Mouse (Mus musculus) heart, postnatal 10 days (tissue): ENCODE measurements around the gene Wdr59. TPM values are rescaled to one million over a fixed set of nuclear protein-coding genes. Genes with fewer than 3 reads are reported as not detected.
"Not testable (repeated sequence)": the region's sequence is repeated elsewhere in the genome, so short reads cannot be mapped to it uniquely, and the experiment has no call there.

Experiments used
- DNase-seq, 2 experiments: peaks; one replicate each; pipeline ENCODE4 v3.0.0; 2021
- intact Hi-C: fragments of 180-260 bp; cut with DNase I; formaldehyde crosslinking; loops from one replicate; pipeline ENCODE4 v1.15.1; 2025
- total RNA-seq, 2 experiments: library from RNA; stranded (reverse); gene quantifications; 2 replicates each; pipeline ENCODE4 v1.2.3; 2021

Wdr59 gene
- total RNA-seq, 2 experiments from 2014 or later, result 10.0 to 10.2 TPM

DNA sequence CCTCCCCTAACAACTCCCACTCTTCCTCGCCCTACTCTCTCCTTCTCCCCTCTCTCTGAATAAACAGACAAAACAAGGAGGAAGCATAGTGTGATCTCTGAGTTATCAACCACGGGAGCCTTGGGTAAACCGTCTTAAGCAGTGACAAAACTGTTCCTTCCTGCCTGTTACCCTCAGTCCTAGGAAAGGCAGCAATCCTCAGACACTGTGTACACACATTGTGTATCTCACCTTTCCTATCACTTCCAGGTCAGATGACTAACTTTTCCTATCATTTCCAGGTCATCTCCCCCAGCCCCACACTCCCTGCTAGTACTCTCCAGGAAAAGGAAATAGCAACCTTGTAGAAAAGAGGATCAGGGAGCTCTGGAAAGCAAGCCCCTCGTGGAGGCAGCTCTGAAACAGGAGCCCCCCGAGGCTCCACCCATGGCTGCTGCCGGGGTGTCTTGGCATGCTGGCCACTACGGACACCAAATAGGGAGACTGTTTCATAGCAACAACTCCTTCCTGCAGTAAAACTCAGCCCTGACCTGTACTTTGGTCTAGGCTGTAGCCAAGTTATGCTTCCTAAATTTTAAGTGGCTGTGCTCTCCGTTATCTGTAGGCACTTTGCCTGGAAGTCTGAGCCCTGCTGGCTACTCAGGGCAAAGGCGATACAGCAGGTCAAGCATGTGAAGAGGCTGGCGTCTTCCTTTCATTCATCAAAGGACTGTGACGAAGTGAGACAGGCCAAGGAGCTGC, 20.0 kb downstream of the Wdr59 start:
- intact Hi-C loops, result no loop called here
- DNase-seq, result peak; percentile 45 to 51

- DNase-seq, intact Hi-C loops: not testable (repeated sequence)
Measured at GRCm38 (mm10) chr8:111498249-111498648, 23.6 kb downstream of the Wdr59 start.

DNA sequence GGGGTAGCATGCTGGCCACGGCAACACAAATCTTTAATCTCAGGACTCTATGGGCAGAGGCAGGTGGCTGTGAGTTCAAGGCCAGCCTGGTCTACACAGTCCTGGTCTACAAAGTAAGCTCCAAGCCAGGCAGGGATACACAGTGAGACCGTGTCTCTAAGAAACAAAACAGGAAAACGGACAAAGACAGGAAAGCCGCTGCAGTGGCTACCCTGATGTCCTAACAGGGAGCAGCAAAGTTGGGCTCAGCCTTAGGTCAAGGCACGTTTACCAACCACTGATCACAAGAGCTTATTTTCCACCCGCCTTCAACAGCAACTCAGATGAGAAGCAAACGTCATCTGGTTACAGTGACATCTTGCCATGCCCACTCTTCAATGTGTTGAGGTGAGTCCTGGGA, 25.6 kb downstream of the Wdr59 start:
- intact Hi-C loops, result no loop called here
- peak in 1 of 2 experiments; percentile 21 for DNase-seq

- intact Hi-C loops, result no loop called here
- no peak for DNase-seq
Measured at GRCm38 (mm10) chr8:111493176-111493575, 28.7 kb downstream of the Wdr59 start.

- peak in 1 of 2 experiments; percentile 43 for DNase-seq
- intact Hi-C loops, result no loop called here
Measured at GRCm38 (mm10) chr8:111492508-111492907, 29.4 kb downstream of the Wdr59 start.

- no peak for DNase-seq
Measured at GRCm38 (mm10) chr8:111491191-111491590, 30.7 kb downstream of the Wdr59 start.

DNA sequence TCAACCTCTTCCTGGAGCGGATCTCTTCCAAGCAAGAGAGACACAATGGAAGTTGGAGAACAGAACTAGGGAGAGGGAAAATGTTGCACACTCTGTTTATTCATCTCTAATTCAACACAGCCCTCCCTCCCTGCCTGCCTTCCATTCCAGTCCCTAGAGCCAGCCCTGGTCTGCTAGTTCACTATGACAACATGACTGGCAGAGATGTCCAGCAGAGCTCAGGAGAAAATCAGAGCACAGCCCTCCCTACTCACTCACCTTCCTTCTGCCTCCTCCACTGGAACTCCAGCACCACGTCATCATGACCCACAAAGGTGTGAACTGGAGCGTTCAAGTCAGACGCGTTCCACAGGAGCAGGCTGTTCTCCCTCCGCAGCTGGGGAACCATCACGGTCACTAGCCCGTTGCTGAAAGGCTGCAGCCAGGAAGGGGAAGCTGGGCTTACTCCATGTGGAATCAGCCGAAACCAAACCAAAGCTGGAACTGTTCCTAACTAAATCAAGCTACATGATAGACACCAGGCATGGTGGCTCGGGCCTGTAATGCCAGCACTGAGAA, 31.8 kb downstream of the Wdr59 start:
- intact Hi-C loops, result no loop called here
- no peak for DNase-seq

More at GRCm38 (mm10) chr8:111491191-111491590, 30.7 kb downstream of the Wdr59 start:
- intact Hi-C loops, result no loop called here

DNA sequence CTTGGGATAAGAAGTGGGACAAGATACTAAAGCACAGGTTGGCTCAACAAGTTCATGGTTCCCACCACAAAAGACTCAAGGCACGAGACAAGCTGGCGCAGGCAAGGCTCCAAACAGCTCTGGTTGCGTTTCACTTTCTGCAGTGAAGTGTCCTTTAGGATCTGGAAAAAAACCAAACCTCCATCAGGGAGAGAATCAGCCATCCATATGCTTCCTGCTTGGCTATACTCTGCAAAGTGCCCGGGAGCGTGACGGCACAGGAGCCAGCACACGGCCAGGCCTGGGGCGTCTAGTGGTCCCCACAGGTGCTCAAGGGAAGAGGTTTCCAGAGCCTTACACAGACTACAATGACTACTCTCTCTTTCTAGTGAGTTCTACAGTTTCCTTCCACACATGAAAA, 41.2 kb downstream of the Wdr59 start:
- no peak for DNase-seq
- intact Hi-C loops, result no loop called here

GRCm38 (mm10) chr8:111477761-111478465, 44.0 kb downstream of the Wdr59 start:
- no peak for DNase-seq
- intact Hi-C loops, result no loop called here

- no peak for DNase-seq
- intact Hi-C loops, result no loop called here
Measured at GRCm38 (mm10) chr8:111471526-111472081, 50.3 kb downstream of the Wdr59 start.

DNA sequence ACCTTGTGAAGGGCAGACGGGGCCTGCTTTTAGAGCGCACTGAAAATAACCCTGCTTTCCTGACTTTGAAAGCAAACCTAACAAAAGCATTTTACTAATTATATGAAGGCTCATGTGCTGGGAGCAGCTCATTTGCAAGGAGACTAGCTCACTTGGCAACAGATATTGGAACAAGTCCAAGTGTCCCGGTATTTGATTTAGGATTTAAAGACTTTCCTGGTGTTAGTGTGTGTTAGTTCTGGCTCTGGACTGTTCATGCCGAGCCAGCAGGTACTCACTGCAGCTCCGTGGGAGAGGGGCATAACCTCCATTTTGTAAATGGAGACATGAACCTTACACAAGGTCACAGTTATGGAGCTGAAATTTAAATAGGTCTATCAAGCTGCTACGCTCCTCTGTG, 52.9 kb downstream of the Wdr59 start:
- intact Hi-C loops, result loop anchor here (5.0 kb wide), 1 partner anchor 193 kb away; no protein-coding TSS in a partner anchor
- DNase-seq, result peak; percentile 38 to 49

DNA sequence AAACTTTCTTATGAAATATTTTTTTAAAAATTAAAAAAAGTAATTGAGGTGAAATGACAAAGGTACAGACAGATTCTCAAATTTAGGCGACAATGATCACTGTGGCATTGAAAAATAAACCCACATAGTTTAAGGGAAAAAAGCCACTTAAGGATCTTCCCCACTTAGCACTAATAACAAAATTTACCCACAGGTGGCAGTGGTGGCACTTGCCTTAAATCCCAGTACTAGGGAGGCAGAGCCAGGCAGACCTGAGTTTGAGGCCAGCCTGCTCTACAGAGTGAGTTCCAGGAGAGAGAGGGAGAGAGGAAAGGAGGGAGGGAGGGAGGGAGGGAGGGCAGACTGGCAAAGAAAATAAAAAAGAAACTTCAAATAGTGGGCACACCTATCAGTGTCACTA, 56.6 kb downstream of the Wdr59 start:
- intact Hi-C loops, result loop anchor here (5.0 kb wide), 1 partner anchor 197 kb away; no protein-coding TSS in a partner anchor
- DNase-seq, result no peak

GRCm38 (mm10) chr8:111464526-111464925, 57.4 kb downstream of the Wdr59 start:
- peak; percentile 29 to 41 for DNase-seq
- intact Hi-C loops, result no loop called here

GRCm38 (mm10) chr8:111449671-111450070, 72.2 kb downstream of the Wdr59 start:
- peak; percentile 33 to 52 for DNase-seq
- intact Hi-C loops, result no loop called here

DNA sequence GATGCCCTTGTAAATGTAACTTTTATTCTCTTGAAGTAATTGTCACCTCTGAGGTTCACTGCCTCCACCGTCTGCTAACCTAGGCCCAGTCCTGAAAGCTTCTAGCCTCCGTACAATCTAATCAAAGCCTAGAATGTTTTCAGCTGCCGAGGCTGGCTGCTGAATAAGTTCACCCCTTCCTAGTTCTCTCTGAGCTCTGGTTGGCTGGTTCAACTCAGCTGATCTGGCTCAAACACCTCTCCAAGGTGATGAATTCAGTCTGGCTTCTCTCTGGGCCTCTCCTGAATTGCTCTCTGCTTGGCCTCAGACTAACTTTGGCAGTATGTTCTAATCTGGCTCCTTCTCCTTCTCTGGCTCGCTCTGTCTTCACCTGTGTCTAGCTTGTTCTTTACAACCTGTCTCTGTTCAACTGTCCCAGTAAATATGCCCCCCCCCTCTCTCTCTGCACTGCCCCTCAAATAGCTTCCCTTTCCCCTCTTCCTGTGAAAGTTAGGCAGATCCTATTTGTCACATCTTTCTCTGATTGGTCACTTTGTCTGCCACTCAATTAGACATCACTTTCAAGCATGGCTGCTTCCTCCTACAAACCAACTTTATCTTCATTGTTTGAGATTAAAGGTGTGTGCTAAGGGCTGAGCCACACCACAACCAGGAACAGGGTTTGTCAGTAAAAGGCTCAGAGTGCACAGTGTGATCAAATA, 75.8 kb downstream of the Wdr59 start:
- peak; percentile 58 to 63 for DNase-seq
- intact Hi-C loops, result no loop called here

GRCm38 (mm10) chr8:111445558-111445957, 76.3 kb downstream of the Wdr59 start:
- DNase-seq, result peak; percentile 45
- intact Hi-C loops, result no loop called here

DNA sequence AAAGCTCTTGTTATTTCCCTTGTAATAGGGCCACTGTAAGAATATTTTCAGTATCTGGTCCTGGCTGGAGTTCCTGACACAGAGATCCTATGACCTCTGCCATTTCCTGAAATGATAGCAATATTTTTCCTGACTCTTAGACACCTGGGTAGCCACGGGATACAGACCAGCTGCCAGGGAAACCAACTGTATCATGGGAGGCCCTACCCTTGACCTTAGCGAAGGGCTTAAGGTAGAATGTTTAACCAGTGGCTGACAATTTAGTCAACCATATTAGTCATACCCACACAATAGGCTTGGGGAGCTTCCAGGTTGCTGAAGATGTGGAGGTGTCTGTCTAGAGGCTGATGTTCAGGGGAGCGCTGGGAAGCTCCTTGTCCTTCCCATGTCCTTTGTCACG, 77.6 kb downstream of the Wdr59 start:
- no peak for DNase-seq
- intact Hi-C loops, result no loop called here

DNA sequence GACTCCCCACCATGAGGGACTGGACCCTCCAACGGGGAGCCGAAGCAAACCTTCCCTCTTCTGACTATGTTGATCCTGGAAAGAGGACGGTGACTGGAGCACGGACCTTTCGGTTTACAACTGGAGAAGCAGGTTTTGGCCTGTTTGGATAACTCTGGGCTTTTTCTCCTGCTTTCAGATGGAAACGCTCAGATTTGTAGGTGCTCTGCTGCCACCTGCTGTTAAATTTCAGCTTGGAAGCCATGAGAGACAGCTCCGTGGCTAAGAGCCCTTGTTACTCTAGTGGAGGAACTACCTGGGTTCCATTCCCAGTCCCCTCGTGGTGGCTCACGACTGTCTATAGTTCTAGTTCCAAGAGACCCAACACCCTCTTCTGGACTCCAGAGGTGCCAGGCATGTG, 82.7 kb downstream of the Wdr59 start:
- DNase-seq, result peak; percentile 79 to 88
- intact Hi-C loops, result loop anchor here (1.0 kb wide), 2 partner anchors 21 to 96 kb away; no protein-coding TSS in a partner anchor

DNA sequence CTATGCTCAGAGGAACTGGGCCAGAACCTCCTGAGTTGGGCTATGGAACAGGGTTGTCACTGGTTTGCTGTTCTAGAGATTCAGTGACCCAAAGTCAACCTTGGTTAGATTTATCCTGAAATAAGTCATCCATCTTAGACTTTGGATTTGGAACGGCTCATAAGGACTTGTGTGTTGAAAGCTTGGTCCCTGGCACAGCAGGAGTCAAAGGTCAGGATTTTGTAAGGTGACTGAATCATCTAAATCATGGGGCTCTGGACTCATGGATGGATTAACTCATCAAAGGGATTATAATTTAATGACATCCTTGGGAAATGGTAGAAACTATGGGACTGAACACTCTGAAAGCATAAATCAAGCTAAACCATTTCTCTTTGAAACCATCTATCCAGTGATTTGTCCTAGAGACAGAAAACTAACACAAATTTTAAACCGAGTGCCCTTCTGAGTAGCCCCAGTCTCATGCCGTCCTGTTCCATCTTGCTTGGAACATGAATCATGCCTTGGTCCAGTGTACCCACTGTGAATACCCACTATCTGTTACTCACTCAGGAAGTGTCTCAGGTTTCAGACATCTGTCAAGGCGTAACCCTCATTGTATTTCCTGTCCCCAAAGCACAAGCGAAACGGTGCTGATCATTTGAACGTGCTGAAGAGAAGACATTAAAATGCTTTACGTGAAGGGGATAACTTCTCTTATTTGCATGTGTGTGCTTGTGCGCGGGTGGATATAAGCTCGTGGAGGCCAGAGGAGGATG, 86.6 kb downstream of the Wdr59 start:
- intact Hi-C loops, result no loop called here
- DNase-seq, result no peak

- no peak for DNase-seq
- intact Hi-C loops, result no loop called here
Measured at GRCm38 (mm10) chr8:111424646-111425045, 97.2 kb downstream of the Wdr59 start.
